Mouse (Mus musculus) midbrain, embryonic 16.5 days (tissue): ENCODE measurements around the gene Snx4. TPM values are rescaled to one million over a fixed set of nuclear protein-coding genes. Genes with fewer than 3 reads are reported as not detected.

ENCODE experiments used
- ATAC-seq: fragments of 200-750 bp; cut with Nextera tagmentation; 2 replicates; pipeline ENCODE4 v1.8.0; 2017; ENCODE audit warnings: moderate TSS enrichment
- H3K27ac ChIP-seq: fragments of 300-500 bp; sonication (generic); 2 replicates; pipeline ENCODE4 v1.5.1; 2014; ENCODE audit warnings: mild to moderate bottlenecking, low read length, mixed read lengths
- H3K27me3 ChIP-seq: fragments of 300-500 bp; sonication (generic); 2 replicates; pipeline ENCODE4 v1.6.1; 2014; ENCODE audit warnings: low read depth, low read length, mixed read lengths; ENCODE audit not compliant: control insufficient read depth, insufficient read depth
- H3K36me3 ChIP-seq: fragments of 300-500 bp; sonication (generic); 2 replicates; pipeline ENCODE4 v1.6.1; 2014; ENCODE audit warnings: mild to moderate bottlenecking, low read length, moderate library complexity, mixed read lengths; ENCODE audit not compliant: control insufficient read depth, insufficient read depth
- H3K4me1 ChIP-seq: fragments of 300-500 bp; sonication (generic); 2 replicates; pipeline ENCODE4 v1.6.1; 2014; ENCODE audit warnings: mild to moderate bottlenecking, low read length, mixed read lengths; ENCODE audit not compliant: control insufficient read depth, insufficient read depth
- H3K4me2 ChIP-seq: fragments of 300-500 bp; sonication (generic); 2 replicates; pipeline ENCODE4 v1.6.1; 2014; ENCODE audit warnings: mild to moderate bottlenecking, low read length, mixed read lengths
- H3K4me3 ChIP-seq: fragments of 300-500 bp; sonication (generic); 2 replicates; pipeline ENCODE4 v1.5.1; 2014; ENCODE audit warnings: low read depth, mild to moderate bottlenecking, low read length, moderate library complexity, mixed read lengths
- H3K9ac ChIP-seq: fragments of 300-500 bp; sonication (generic); 2 replicates; pipeline ENCODE4 v1.6.1; 2014; ENCODE audit warnings: low read depth, low read length, mixed read lengths
- H3K9me3 ChIP-seq: fragments of 300-500 bp; sonication (generic); replicated peaks from 2 replicates; pipeline ENCODE4 v1.6.1; 2014; ENCODE audit warnings: mild to moderate bottlenecking, low read length, mixed read lengths; ENCODE audit not compliant: control insufficient read depth, poor library complexity, severe bottlenecking
- WGBS: fragments of 180-500 bp; shearing (Covaris S2); extraction: QIAGEN DNeasy Blood & Tissue Kit; methylation state at CpG from one replicate; pipeline ENCODE4 v1.1.7; 2014; 5-methylcytosine and 5-hydroxymethylcytosine counted together
- polyA plus RNA-seq: library from polyadenylated mRNA; unstranded; fragments of >200 nt; fragmentation: Nextera tagmentation; extraction: Ambion mirVana; gene quantifications from 2 replicates; pipeline ENCODE4 v1.2.1, GENCODE M21; 2015

Snx4 gene
- polyA plus RNA-seq, 1 experiment from 2014 or later = 93.2 TPM

DNA sequence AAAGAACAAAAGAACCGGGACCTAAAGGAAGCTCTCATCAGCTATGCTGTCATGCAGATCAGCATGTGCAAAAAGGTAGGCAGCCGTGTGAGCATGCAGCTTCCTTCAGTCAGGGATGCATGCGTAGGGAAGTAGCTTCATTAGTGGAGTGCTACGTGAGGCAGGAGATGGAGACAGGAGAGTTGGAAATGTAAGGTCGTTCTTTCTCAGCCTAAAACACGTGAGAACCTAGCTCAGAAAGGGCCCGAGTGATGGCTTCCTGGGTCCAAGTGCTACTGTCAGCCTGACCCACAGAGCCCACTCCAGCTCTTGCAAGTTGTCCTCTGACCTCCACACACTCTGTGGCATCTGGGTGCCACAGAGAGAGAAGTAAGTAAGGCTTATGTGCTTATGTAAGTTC lies 43.4 kb downstream of the Snx4 start:
- Histone ChIP-seq H3K27me3 (no peaks in the 10 kb centered on the region), H3K4me3 (no peak overlapping the region), H3K4me2 (no peak overlapping the region), H3K9me3 (no peaks in the 10 kb centered on the region; the same call in 1 of the 2 replicates), H3K27ac (no peak overlapping the region), H3K9ac (no peak overlapping the region), H3K36me3 (peaks cover 56% of the 10 kb centered on the region), H3K4me1 (no peaks in the 10 kb centered on the region)
- WGBS = 96% methylated on average over 7 of the region's 7 CpGs
- no peak for ATAC-seq

DNA sequence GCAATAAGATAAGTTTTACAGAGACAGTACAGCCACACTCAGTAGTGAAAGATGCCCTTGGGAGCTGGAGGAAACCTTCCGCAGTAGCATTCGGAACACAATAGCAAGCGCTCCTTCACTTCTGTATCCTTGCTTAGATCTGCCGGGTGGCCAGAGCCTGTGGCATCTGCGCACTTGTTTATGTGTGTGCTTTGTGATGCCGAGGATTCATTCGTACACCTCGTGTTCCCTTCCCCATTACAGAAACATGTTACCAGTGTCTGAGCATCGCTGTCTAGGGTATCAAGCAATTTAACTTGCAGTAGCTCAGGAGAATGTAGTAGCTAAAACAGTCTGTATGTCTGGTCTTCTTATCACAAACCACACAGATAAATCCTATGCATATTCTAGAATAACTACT lies 44.1 kb downstream of the Snx4 start:
- no peak for ATAC-seq
- no peak overlapping the region for H3K4me2 ChIP-seq
- no peaks in the 10 kb centered on the region for H3K4me1 ChIP-seq
- no peak overlapping the region for H3K9ac ChIP-seq
- no peaks in the 10 kb centered on the region for H3K27me3 ChIP-seq
- peaks cover 50% of the 10 kb centered on the region for H3K36me3 ChIP-seq
- H3K4me3 ChIP-seq = no peak overlapping the region
- H3K9me3 ChIP-seq = no peaks in the 10 kb centered on the region; the same call in 1 of the 2 replicates
- WGBS = 95% methylated on average over 9 of the region's 9 CpGs
- no peak overlapping the region for H3K27ac ChIP-seq

DNA sequence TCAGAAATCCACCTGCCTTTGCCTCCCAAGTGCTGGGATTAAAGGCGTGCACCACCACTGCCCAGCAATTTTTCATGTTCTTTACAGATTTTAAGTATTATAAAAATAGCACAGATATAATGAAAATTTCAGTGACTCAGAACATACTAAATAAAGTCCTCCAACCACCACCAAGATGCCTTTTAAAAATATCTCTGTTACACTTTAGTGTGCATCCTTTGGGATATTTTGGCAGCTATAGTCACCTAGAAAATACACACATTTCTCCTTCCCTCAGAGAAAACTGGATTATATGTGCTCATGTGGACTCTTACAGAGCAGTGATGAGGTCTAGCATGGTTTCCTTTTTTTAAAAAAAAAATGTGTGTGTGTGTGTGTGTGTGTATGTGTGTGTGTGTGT lies 46.3 kb downstream of the Snx4 start:
- ATAC-seq = no peak
- Histone ChIP-seq H3K9ac (no peak overlapping the region), H3K4me2 (no peak overlapping the region), H3K4me3 (no peak overlapping the region), H3K4me1 (no peaks in the 10 kb centered on the region), H3K9me3 (no peaks in the 10 kb centered on the region), H3K27ac (no peak overlapping the region), H3K27me3 (no peaks in the 10 kb centered on the region), H3K36me3 (peaks cover 32% of the 10 kb centered on the region)
- WGBS = 89% methylated on average over 1 of the region's 1 CpGs

DNA sequence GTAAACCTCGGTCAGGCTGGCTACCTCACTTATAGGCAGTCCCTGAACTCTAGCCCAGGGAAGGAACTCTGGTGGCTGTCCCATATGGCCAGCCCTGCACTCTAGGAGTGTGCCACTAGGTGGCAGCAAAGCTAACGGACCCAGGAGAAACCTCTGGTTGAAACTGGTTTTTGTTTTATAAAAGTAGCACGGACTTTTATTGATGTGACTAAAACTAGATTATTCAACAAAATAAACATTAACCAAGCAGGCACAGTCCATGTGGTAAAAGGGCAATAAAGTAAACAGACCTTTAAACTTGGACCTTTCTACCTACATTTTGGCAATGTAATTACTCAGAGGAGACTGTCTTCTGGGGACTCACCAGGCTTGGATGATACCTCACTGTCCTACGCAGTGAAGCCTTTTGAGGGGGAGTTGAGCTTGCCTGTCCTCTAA lies 55.4 kb downstream of the Snx4 start:
- H3K4me1 ChIP-seq = no peaks in the 10 kb centered on the region
- no peak for ATAC-seq
- H3K9me3 ChIP-seq = no peaks in the 10 kb centered on the region
- H3K36me3 ChIP-seq = no peaks in the 10 kb centered on the region; the same call in 1 of the 2 replicates
- no peak overlapping the region for H3K9ac ChIP-seq
- no peak overlapping the region for H3K4me2 ChIP-seq
- H3K27me3 ChIP-seq = no peaks in the 10 kb centered on the region
- no peak overlapping the region for H3K4me3 ChIP-seq
- no peak overlapping the region for H3K27ac ChIP-seq
- 12% methylated on average over 4 of the region's 4 CpGs for WGBS

DNA sequence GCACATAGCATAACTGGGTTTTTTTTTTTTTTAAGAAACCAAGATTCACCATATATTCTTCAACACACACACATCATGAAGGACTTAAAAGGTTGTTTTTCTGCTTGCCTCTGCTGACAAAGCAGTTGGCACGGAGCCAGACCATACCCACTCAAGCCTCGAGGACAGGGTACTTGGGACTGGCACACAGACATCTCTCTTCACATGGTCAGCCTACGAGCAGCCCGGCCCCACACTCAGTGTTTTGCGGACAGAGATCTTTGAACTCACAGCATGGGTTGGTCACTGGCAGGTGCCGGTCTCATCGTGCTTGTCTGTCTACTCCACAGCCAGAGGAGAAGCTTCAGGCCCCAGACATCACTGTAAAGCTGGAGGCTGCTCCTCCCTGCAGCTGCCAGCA lies 56.5 kb downstream of the Snx4 start:
- H3K27me3 ChIP-seq = no peaks in the 10 kb centered on the region
- no peak overlapping the region for H3K27ac ChIP-seq
- no peak overlapping the region for H3K4me3 ChIP-seq
- 71% methylated on average over 7 of the region's 7 CpGs for WGBS
- H3K4me1 ChIP-seq = no peaks in the 10 kb centered on the region
- no peak for ATAC-seq
- no peaks in the 10 kb centered on the region for H3K9me3 ChIP-seq
- no peaks in the 10 kb centered on the region; the same call in 1 of the 2 replicates for H3K36me3 ChIP-seq
- H3K9ac ChIP-seq = no peak overlapping the region
- no peak overlapping the region for H3K4me2 ChIP-seq

DNA sequence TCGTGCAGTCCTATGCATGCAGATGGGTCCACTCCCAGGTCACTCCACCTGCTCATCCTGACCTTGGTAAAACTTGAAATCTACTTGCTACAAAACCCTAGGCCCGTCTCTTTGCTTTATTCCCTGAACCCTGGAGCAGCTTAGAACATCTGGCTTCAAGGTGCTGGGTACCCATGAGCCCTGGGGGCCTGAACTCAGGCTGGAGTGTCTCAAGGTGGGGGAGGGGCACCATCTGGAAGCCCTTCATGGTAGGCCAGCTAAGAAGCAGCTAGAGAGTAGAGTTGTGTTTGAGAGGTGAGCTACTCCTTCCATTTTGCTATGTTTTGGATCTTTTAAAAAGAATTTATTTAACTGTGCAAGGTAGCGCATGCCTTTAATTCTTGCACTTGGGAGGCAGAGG lies 57.8 kb downstream of the Snx4 start:
- H3K27me3 ChIP-seq = no peaks in the 10 kb centered on the region
- H3K27ac ChIP-seq = no peak overlapping the region
- no peaks in the 10 kb centered on the region for H3K9me3 ChIP-seq
- no peak overlapping the region for H3K9ac ChIP-seq
- no peaks in the 10 kb centered on the region; the same call in 1 of the 2 replicates for H3K36me3 ChIP-seq
- H3K4me2 ChIP-seq = no peak overlapping the region
- no peak overlapping the region for H3K4me3 ChIP-seq
- no peaks in the 10 kb centered on the region for H3K4me1 ChIP-seq
- ATAC-seq = no peak
- 88% methylated on average over 3 of the region's 3 CpGs for WGBS

DNA sequence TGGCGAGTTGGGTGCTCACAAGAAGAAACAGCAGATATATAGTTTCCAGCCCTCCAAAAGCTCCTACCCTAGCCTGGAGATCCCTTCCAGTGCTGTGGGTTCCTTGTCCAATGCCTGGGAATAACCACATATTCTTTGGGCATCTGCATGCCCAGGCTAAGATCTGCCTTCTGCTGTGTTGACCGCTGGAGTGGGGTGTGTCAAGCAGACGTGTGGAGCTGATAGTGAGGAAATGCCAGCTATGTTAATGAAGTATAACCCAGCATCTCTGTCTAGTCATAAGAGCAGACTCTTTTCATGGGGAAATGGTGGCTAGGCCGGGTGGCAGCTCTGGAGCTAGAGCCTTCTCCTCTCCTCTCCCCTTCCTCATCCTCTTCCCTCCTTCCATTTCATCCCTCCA lies 64.4 kb downstream of the Snx4 start:
- ATAC-seq = no peak
- Histone ChIP-seq H3K4me2 (no peak overlapping the region), H3K4me1 (no peaks in the 10 kb centered on the region), H3K27ac (no peak overlapping the region), H3K9me3 (no peaks in the 10 kb centered on the region), H3K36me3 (no peaks in the 10 kb centered on the region), H3K4me3 (no peak overlapping the region), H3K9ac (no peak overlapping the region), H3K27me3 (no peaks in the 10 kb centered on the region)
- WGBS = 97% methylated on average over 4 of the region's 4 CpGs

DNA sequence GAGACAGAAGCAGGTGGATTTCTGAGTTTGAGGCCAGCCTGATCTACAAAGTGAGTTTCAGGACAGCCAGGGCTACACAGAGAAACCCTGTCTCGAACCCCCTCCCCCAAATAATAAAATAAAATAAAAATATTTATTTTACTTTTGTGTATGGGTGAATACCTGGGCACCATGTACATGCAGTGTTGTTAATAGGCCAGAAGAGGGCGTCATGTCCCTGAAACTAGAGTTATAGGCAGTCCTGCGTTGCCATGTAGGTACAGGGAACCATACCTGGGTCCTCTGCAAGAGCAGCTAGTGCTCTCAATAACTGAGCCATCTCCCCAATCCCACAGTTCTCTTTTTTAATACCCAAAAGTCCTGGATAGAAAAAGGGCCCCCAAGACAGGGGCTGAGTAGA lies 66.4 kb downstream of the Snx4 start:
- H3K9me3 ChIP-seq = no peaks in the 10 kb centered on the region
- no peak overlapping the region for H3K27ac ChIP-seq
- H3K4me1 ChIP-seq = no peaks in the 10 kb centered on the region
- H3K36me3 ChIP-seq = no peaks in the 10 kb centered on the region
- H3K27me3 ChIP-seq = no peaks in the 10 kb centered on the region
- H3K4me2 ChIP-seq = no peak overlapping the region
- no peak overlapping the region for H3K9ac ChIP-seq
- no peak overlapping the region for H3K4me3 ChIP-seq
- no peak for ATAC-seq
- WGBS = 65% methylated on average over 3 of the region's 3 CpGs

DNA sequence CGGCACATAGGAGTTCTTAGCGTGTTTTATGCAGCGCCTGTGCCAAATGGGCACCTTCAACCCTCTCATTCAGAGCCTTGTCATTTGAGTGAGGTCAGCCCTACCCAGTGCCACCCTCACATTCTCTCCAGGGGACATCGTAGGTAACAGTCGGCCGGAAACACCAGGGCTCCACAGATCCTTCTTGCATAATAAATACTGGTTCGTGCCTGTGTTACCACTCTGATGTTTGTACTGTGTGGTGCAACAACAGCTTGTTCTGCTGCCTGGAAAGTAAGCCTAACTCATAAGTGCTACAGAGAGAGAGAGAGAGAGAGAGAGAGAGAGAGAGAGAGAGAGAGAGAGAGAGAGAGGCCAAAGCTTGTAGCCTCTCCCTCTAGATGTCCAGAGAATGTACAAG lies 66.8 kb downstream of the Snx4 start:
- Histone ChIP-seq H3K4me3 (no peak overlapping the region), H3K27ac (no peak overlapping the region), H3K4me2 (no peak overlapping the region), H3K9ac (no peak overlapping the region), H3K36me3 (no peaks in the 10 kb centered on the region), H3K4me1 (no peaks in the 10 kb centered on the region), H3K9me3 (no peaks in the 10 kb centered on the region), H3K27me3 (no peaks in the 10 kb centered on the region)
- ATAC-seq = no peak
- WGBS = 91% methylated on average over 7 of the region's 7 CpGs
